Mouse (Mus musculus): ENCODE data around the gene Plek. TPM values are rescaled to one million over a fixed set of nuclear protein-coding genes. Genes with fewer than 3 reads are reported as not detected.

Plek gene
- polyA plus RNA-seq, 1 experiment from 2014 or later: 6.1 TPM

DNA sequence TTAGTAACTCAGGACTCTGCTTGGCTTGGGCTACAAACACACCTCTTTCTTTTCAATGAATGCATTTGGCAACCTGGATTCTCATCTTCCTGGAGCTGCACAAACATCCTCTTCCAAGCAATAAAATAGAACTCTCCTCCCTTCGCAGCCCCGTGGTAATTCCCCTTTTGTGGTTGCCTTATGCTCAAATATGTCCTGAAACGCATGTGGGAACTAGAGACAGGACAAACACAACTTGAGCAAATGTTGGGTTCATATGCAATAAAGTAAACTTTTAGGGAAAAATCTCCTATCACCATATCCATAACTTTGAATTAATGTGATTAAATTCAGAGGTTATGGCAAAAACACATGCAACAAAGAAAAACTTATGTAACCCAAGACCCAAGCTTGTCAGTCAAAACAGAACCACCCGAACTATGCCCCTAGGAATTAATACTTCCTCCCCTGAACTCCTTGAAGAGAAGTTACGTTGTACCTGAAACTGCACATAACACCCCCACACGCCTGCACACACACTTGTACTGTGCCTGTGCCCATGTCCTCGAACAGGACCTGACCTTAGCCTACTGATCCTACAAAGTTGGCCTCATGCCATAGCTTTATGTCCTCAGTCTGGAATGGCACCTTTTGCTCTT lies 65.5 kb downstream of the Plek start:
- no peak overlapping the region for H3K4me2 ChIP-seq
- ATAC-seq (ENCODE audit: insufficient read depth): no peak
- H3K4me3 ChIP-seq (ENCODE audit: low read depth, low read length): no peak overlapping the region
- DNase-seq: no peak
- WGBS: 70% methylated on average over 7 of the region's 7 CpGs
- no peaks in the 10 kb centered on the region for H3K27me3 ChIP-seq (ENCODE audit: insufficient read depth, low read length)
- H3K4me1 ChIP-seq (ENCODE audit: insufficient read depth): no peaks in the 10 kb centered on the region
- TF ChIP-seq CTCF (IDR thresholded peaks at IDR 0.05; ENCODE audit: low read depth): no peak
- no peaks in the 10 kb centered on the region for H3K9me3 ChIP-seq (ENCODE audit: low read depth, low read length)
- H3K36me3 ChIP-seq (ENCODE audit: insufficient read depth): no peaks in the 10 kb centered on the region
- no peak overlapping the region for H3K9ac ChIP-seq
- H3K27ac ChIP-seq (ENCODE audit: low read depth): no peak overlapping the region

DNA sequence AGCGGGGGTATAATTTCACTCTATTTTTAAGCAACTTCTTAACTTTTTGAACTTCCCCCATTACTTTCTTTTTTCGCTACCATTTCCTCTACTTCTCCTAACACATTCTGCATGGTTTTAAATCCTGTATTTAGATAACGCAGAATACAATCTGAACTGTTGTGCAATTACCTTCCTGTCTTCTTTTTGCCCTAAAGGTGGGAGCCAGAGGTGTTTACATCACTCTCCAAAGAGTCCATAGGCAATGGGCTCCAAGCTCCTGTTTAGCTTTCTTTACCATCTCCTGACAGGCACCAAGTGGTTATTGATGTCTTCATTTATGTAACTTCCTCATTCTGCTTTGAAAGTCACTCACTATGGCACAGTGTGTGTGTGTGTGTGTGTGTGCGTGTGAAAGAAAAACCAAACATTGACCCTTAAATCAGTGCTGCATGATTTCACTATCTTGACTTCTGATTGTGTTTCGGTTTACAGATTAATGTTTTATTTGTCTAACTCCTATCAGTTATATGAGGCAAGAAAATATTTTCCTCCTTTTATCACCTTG lies 73.9 kb downstream of the Plek start:
- WGBS: 69% methylated on average over 5 of the region's 5 CpGs
- H3K4me1 ChIP-seq (ENCODE audit: insufficient read depth): no peaks in the 10 kb centered on the region
- H3K27me3 ChIP-seq (ENCODE audit: insufficient read depth, low read length): no peaks in the 10 kb centered on the region
- DNase-seq: no peak
- H3K9me3 ChIP-seq (ENCODE audit: low read depth, low read length): no peaks in the 10 kb centered on the region
- no peak for ATAC-seq (ENCODE audit: insufficient read depth)
- H3K4me3 ChIP-seq (ENCODE audit: low read depth, low read length): no peak overlapping the region
- H3K36me3 ChIP-seq (ENCODE audit: insufficient read depth): no peaks in the 10 kb centered on the region
- H3K27ac ChIP-seq (ENCODE audit: low read depth): no peak overlapping the region
- no peak overlapping the region for H3K9ac ChIP-seq
- no peak for TF ChIP-seq CTCF (IDR thresholded peaks at IDR 0.05; ENCODE audit: low read depth)
- H3K4me2 ChIP-seq: no peak overlapping the region

DNA sequence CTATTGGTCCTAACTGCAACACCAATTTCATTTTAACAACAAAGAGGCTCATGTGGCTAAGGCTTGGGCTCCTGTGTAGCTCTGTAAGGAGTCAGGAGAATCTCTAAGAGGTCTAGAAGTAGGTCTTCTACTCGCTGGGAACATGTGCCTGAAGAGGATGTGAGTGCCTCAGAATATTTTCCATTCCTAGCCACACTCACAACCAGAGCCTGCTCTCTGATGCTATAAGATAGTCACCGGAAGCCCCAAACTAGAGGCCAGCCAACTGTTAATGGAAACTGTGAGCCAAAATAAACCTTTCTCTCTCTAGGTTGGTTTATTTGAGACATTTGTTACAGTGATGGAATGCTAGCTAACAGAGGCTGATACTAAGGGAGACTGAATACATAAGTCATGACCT lies 74.6 kb downstream of the Plek start:
- no peak overlapping the region for H3K4me3 ChIP-seq (ENCODE audit: low read depth, low read length)
- H3K9me3 ChIP-seq (ENCODE audit: low read depth, low read length): no peaks in the 10 kb centered on the region
- H3K27me3 ChIP-seq (ENCODE audit: insufficient read depth, low read length): no peaks in the 10 kb centered on the region
- ATAC-seq (ENCODE audit: insufficient read depth) (no peak), DNase-seq (no peak)
- 48% methylated on average over 2 of the region's 2 CpGs for WGBS
- TF ChIP-seq CTCF (IDR thresholded peaks at IDR 0.05; ENCODE audit: low read depth): no peak
- H3K27ac ChIP-seq (ENCODE audit: low read depth): no peak overlapping the region
- no peaks in the 10 kb centered on the region for H3K36me3 ChIP-seq (ENCODE audit: insufficient read depth)
- H3K9ac ChIP-seq: no peak overlapping the region
- no peak overlapping the region for H3K4me2 ChIP-seq
- H3K4me1 ChIP-seq (ENCODE audit: insufficient read depth): no peaks in the 10 kb centered on the region

DNA sequence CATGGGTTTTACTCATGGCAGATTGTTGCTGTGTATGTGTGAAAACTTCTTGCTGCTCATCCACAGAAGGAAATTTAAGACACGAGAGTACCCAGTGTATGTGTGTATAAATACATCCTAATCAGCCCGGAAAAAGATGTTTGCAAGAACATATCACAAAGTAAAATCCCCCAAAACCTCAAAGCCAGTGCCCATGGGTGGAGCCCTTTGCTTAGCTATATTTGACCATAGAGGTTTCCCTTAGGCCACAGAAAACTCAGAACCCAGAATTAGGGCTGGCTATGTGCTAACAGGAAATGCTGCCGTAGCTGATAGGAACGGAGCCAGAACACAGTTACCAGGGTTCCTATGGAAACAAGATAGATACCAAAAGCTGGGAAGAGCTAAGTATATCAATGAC lies 75.2 kb downstream of the Plek start:
- Histone ChIP-seq H3K27me3 (ENCODE audit: insufficient read depth, low read length) (no peaks in the 10 kb centered on the region), H3K27ac (ENCODE audit: low read depth) (no peak overlapping the region), H3K9me3 (ENCODE audit: low read depth, low read length) (no peaks in the 10 kb centered on the region), H3K36me3 (ENCODE audit: insufficient read depth) (no peaks in the 10 kb centered on the region), H3K4me3 (ENCODE audit: low read depth, low read length) (no peak overlapping the region), H3K9ac (no peak overlapping the region), H3K4me1 (ENCODE audit: insufficient read depth) (no peaks in the 10 kb centered on the region), H3K4me2 (no peak overlapping the region)
- no peak for DNase-seq
- TF ChIP-seq CTCF (IDR thresholded peaks at IDR 0.05; ENCODE audit: low read depth): no peak
- WGBS: 59% methylated on average over 4 of the region's 4 CpGs
- ATAC-seq (ENCODE audit: insufficient read depth): no peak

DNA sequence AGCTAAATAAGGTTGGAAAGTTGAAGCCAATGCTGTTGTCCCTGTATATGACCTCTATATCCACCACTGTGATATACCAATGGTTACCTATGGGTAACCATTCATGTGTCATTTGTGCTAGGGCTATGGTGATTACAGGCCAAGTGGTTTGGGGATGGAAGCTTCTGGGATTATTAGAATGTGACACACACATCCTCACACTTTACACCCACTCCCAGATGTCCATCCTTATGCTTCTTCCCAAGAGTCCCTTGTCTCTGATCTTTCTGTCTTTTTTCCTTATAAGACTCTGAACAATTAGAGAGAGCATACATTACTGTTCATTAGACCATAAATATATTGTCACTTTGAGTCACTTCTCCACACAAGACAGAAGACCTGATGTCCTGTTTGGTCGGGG lies 79.1 kb downstream of the Plek start:
- Histone ChIP-seq H3K9ac (no peak overlapping the region), H3K27ac (ENCODE audit: low read depth) (no peak overlapping the region), H3K36me3 (ENCODE audit: insufficient read depth) (no peaks in the 10 kb centered on the region), H3K4me1 (ENCODE audit: insufficient read depth) (no peaks in the 10 kb centered on the region), H3K27me3 (ENCODE audit: insufficient read depth, low read length) (no peaks in the 10 kb centered on the region), H3K4me3 (ENCODE audit: low read depth, low read length) (no peak overlapping the region), H3K9me3 (ENCODE audit: low read depth, low read length) (no peaks in the 10 kb centered on the region), H3K4me2 (no peak overlapping the region)
- WGBS: 66% methylated on average over 1 of the region's 1 CpGs
- DNase-seq (no peak), ATAC-seq (ENCODE audit: insufficient read depth) (no peak)
- no peak for TF ChIP-seq CTCF (IDR thresholded peaks at IDR 0.05; ENCODE audit: low read depth)

DNA sequence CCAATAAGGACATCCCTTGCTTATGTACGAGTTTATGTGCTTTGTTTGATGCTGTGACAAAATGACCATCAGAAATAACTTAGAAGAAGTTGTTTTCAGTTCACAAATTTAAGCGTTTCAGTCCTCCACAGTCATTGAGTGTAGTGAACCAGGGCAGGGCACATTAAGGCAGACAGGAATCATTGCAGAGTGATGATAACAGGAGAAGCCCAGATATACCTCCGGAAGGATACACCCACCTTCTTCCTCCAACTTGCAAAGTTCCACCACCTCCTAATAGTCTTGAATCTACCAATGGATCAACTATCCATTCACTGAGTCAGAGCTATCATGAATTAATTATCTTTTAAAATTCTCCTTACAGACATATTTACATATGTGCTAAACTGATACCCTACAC lies 80.2 kb downstream of the Plek start:
- H3K4me3 ChIP-seq (ENCODE audit: low read depth, low read length): no peak overlapping the region
- 76% methylated on average over 3 of the region's 3 CpGs for WGBS
- no peak overlapping the region for H3K9ac ChIP-seq
- H3K9me3 ChIP-seq (ENCODE audit: low read depth, low read length): no peaks in the 10 kb centered on the region
- no peak for DNase-seq
- no peak overlapping the region for H3K4me2 ChIP-seq
- H3K27me3 ChIP-seq (ENCODE audit: insufficient read depth, low read length): no peaks in the 10 kb centered on the region
- no peak for TF ChIP-seq CTCF (IDR thresholded peaks at IDR 0.05; ENCODE audit: low read depth)
- H3K27ac ChIP-seq (ENCODE audit: low read depth): no peak overlapping the region
- no peak for ATAC-seq (ENCODE audit: insufficient read depth)
- H3K4me1 ChIP-seq (ENCODE audit: insufficient read depth): no peaks in the 10 kb centered on the region
- H3K36me3 ChIP-seq (ENCODE audit: insufficient read depth): no peaks in the 10 kb centered on the region

DNA sequence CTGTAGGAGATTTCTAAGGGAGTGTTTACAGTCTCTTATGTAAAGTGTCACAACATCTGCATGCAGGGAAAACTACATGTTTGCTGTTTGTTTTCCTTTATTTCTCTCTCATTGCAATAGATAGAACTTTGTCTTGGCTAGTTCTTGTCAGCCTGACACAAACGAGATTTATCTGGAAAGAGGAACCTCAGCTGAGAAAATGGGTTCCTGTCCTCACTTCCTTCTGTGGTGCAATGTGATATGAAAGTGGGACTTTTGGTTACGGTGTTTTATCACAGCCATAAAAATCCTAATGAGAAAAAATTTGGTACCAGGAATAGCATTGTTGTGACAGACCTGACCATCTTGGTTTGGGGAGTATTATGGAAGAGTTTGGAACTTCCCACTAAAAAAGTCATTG lies 82.5 kb downstream of the Plek start:
- no peak overlapping the region for H3K27ac ChIP-seq (ENCODE audit: low read depth)
- H3K4me1 ChIP-seq (ENCODE audit: insufficient read depth): no peaks in the 10 kb centered on the region
- H3K27me3 ChIP-seq (ENCODE audit: insufficient read depth, low read length): no peaks in the 10 kb centered on the region
- no peaks in the 10 kb centered on the region for H3K36me3 ChIP-seq (ENCODE audit: insufficient read depth)
- no peaks in the 10 kb centered on the region for H3K9me3 ChIP-seq (ENCODE audit: low read depth, low read length)
- WGBS: 58% methylated on average over 2 of the region's 2 CpGs
- no peak for ATAC-seq (ENCODE audit: insufficient read depth)
- DNase-seq: no peak
- H3K9ac ChIP-seq: no peak overlapping the region
- no peak overlapping the region for H3K4me2 ChIP-seq
- no peak for TF ChIP-seq CTCF (IDR thresholded peaks at IDR 0.05; ENCODE audit: low read depth)
- no peak overlapping the region for H3K4me3 ChIP-seq (ENCODE audit: low read depth, low read length)
